Mouse (Mus musculus) retina, postnatal 1 day (tissue): ENCODE measurements around the gene Cdk12.

ENCODE experiments used
- DNase-seq: peaks from one replicate; pipeline ENCODE4 v3.0.0-alpha.2; 2012

Gene Cdk12

GRCm38 (mm10) chr11:98318421-98319116 lies 115.7 kb downstream of the Cdk12 start:
- DNase-seq: no peak

- no peak for DNase-seq
These were observed 116.3 kb downstream of the Cdk12 start for GRCm38 (mm10) chr11:98319120-98319519.

DNA sequence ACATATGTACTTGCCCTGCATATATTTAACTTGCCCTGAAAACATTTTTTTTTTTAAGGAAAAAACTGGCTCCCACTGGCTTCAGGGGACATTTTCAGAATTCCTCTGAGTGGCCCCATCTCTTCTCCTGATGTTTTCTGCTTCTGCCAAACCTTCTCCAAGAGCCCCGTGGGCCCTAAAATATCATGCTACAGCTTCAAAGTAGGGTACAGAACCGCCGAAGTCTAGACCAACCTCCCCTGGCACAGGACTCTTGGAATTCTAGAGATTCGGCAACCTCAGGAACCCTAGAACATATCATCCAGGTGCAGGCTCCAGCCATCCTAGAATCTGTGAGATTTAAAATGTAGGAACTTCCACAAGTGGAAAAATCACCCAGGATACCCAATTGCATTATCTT lies 116.7 kb downstream of the Cdk12 start:
- no peak for DNase-seq

GRCm38 (mm10) chr11:98319944-98320343 lies 117.1 kb downstream of the Cdk12 start:
- DNase-seq: no peak

DNA sequence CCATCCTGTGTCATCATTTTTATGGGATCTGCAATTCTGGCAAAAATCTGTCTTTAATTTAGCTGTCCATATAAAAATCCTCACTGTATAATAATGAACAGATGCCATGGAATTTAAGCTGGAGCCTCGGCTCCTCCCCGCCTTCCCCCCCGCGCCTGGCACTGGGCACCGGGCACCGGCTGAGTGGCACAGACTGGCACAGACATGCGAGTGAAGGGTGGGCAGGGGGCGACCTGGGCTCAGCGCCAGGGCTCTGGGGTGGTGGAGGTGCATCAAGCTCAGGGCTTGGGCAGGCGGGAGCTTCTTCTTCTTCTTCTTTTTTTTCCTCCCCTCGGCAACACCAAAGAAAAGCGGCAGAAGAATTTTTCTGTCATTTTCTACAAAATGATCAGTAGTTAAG lies 117.5 kb downstream of the Cdk12 start:
- DNase-seq: no peak

DNA sequence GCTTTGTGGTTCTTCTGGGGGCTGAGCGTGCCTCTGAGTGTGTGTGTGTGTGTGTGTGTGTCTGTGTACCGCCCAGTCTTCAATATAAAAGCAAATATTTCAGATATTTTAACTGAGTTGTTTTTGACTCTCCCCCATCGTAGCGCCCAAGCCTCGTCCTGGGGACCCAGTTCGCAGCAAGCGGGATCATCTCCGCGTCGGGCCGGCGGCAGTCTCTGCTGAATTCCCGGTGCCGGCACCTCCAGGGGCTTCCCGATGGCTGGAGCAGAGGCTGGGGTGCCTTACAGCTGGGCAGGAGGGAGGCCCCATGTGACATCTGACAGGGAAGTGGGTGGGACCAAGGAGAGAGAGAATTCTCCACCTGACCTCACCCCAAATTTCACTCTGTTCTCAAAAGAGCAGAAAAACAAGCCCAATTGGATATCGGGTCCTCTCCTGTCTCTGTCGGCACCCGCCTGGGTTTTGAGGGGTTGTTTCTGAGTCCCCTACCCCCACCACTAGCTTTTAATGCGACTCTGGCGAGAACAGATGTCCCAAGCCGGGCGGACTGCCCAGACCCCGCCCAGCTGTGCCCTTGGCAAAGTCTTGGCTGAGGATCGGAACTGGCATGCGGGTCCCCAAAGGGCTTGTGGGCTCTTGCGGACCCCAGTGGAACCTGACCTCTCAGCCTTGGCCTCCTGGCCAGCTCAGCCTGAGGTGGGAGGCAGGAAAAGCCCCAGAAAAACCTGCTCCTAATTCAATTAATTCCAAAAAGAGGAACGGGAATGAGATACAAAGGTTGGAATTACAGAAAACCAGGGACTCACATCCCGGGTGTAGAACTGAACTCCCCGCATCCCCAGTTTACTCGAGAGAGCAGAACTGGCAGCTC lies 118.2 kb downstream of the Cdk12 start:
- peak; percentile 52 for DNase-seq

DNA sequence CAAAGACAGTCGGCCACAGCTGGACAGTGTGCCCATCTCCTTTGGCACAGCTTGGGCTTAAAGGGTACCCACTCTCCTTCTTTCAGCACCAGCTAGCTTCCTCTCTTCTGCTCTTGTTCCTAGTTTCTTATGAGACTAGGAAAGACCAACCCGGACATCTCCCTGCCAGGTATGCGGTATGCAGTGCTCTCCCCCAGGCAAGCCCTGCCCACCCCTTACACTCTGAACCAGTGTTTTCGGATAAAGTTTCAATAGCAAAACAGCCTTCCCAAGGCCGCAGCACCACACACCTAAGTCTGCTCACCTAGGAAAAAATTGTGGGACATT lies 118.8 kb downstream of the Cdk12 start:
- DNase-seq: no peak

GRCm38 (mm10) chr11:98322159-98322558 lies 119.3 kb downstream of the Cdk12 start:
- DNase-seq: no peak

DNA sequence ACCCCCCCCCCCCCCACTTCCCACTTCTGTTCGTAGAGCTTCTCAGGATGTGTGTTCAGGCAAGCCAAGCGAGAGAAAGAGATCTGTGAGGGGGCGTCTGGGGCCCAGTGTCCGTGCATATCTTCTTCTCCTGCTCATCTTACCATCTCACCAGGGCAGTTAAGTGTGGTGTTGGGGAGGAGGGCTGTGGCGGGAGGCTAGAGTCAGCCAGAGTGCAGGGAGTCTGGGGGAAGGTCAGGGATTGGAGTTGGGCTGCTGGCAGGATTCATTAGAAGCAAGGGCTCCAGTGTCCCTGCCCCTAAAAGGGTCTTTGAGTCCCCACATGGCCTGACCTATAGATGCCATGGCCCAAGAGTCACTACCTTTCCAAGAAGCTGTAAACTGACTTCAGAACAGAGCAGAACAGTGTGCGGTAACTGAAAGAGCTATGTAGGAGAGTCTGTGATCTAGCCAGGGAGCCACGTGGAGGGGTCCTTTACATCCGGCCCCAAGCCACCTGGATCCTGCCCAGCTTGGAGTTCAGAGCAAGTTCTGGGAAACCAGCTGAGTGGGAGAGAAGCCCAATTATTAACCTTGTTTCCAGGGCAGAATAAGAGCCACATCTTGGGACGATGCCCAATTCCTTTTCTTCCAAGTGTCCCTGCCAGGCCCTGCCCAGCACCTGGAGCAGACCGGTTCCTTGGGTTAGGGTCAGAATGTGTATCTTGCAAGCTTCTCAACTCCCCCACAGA lies 120.4 kb downstream of the Cdk12 start:
- DNase-seq: no peak

DNA sequence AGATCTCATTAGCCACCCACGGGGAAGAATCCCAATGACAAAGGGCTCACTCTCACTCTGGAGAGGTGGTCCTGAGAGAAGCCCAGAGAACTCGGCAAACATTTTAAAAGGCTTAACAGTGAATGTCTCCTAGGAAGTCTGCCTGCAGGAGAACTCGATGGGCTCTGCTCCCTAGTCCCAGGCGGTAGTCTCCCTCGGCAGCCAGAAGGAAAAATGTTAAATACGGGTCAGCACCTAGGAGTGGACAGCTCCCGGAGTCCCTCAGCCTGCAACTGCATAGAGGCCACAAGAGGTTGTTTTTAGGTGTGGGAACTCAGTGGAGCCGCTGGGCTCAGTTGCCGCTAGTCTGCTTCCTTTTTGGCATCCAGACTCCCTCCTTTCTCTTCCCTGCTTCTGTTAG lies 121.1 kb downstream of the Cdk12 start:
- DNase-seq: peak; percentile 63

GRCm38 (mm10) chr11:98325191-98325820 lies 122.4 kb downstream of the Cdk12 start:
- no peak for DNase-seq

GRCm38 (mm10) chr11:98325821-98326218 lies 123.0 kb downstream of the Cdk12 start:
- DNase-seq: no peak

DNA sequence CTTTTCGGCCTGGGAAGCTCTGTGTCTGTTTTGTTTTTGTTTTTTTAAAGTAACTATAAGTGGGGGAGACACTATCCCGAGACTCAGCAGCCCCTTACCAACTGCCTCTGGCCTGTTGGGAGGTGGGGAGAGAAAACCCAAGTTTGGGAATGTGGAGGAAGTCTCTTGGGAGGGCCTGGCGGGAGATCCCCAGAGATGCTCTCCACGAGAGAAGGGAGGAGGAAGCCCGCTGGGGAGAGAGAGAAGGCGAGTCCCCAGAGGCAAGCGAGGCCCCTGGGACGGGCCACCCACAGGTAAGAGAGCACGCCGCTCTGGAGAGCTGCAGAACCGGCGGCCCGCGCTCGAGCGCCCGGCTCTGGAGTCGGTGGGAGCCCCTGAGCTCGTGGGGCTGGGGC lies 123.9 kb downstream of the Cdk12 start:
- DNase-seq: no peak

DNA sequence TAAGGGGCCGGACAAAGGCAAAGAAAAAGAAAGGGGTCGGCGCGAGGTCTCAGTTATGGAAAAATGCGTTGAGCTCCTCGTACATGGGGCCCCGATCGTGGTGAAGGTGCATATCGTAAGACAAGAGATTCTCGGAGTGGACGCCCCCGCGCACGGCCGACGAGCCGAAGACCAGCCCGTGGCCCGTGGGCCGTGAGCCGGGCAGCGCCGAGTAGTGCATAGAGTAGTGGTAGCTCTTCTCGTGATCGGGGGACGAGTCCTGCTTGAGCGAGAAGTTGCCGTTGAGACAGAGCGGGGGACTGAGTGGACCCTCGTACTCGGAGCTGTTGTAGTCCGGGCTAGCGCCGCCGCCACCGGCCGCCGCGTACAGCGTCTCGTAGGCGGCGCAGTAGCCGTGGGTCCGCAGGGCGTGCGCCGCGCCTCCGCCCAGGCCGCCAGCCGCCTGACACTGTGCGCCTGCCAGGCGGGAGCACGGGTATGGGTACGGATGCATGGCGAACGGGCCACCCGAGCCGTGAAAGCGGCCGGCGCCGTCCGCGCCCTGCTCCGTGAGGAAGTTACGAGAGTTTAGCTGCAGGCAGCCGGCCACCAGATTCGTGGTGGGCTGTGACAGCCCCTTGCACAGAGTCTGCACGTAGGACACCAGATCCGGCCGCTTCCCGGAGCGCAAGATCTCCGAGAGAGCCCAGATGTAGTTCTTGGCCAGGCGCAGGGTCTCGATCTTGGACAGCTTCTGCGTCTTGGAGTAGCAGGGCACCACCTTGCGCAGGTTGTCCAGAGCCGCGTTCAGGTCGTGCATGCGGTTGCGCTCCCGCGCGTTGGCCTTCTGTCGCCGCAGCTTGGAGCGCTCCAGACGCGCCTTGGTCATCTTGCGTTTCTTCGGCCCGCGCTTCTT lies 124.5 kb downstream of the Cdk12 start:
- DNase-seq: peak; percentile 50

DNA sequence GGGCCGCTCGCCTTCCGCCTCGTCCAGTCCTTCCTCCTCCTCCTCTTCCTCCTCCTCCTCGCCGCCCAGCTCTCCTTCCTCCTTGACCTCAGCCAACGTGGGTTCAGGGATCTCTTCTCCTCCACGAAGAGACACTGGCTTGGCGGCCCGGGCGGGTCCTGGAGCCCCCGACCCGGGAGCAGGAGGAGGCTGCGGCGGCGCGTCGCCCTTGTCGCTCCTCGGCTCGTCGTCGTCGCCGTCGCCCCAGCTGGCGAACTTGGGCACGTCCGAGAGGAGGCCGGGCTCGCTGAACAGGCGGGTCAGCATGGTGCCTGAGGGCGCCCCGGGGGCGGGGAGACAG lies 125.1 kb downstream of the Cdk12 start:
- DNase-seq: peak; percentile 43
